Mouse (Mus musculus) neural tube, embryonic 12.5 days (tissue): ENCODE results near the gene Pax9. TPM values are rescaled to one million over a fixed set of nuclear protein-coding genes. Genes with fewer than 3 reads are reported as not detected.

ENCODE experiments used
- ATAC-seq: fragments of 200-750 bp; cut with Nextera tagmentation; 2 replicates; pipeline ENCODE4 v1.8.0; 2017; ENCODE audit warnings: low read depth, mild to moderate bottlenecking, moderate TSS enrichment, moderate library complexity; ENCODE audit not compliant: low FRiP score
- H3K27ac ChIP-seq: fragments of 300-500 bp; sonication (generic); 2 replicates; pipeline ENCODE4 v1.5.1; 2016
- H3K27me3 ChIP-seq: fragments of 300-500 bp; sonication (generic); replicated peaks from 2 replicates; pipeline ENCODE4 v1.6.1; 2016; ENCODE audit warnings: mild to moderate bottlenecking
- H3K36me3 ChIP-seq: fragments of 300-500 bp; sonication (generic); 2 replicates; pipeline ENCODE4 v1.6.1; 2016; ENCODE audit warnings: mild to moderate bottlenecking
- H3K4me1 ChIP-seq: fragments of 300-500 bp; sonication (generic); 2 replicates; pipeline ENCODE4 v1.6.1; 2016
- H3K4me2 ChIP-seq: fragments of 300-500 bp; sonication (generic); replicated peaks from 2 replicates; pipeline ENCODE4 v1.6.1; 2016; ENCODE audit warnings: mild to moderate bottlenecking
- H3K4me3 ChIP-seq: fragments of 300-500 bp; sonication (generic); 2 replicates; pipeline ENCODE4 v1.5.1; 2016
- H3K9ac ChIP-seq: fragments of 300-500 bp; sonication (generic); 2 replicates; pipeline ENCODE4 v1.6.1; 2016; ENCODE audit warnings: mild to moderate bottlenecking
- H3K9me3 ChIP-seq: fragments of 300-500 bp; sonication (generic); 2 replicates; pipeline ENCODE4 v1.6.1; 2016; ENCODE audit warnings: mild to moderate bottlenecking
- WGBS: fragments of 180-500 bp; shearing (Covaris S2); methylation state at CpG from one replicate; pipeline ENCODE4 v1.1.7; 2016; 5-methylcytosine and 5-hydroxymethylcytosine counted together
- polyA plus RNA-seq: library from polyadenylated mRNA; unstranded; fragments of >200 nt; fragmentation: Nextera tagmentation; extraction: Ambion mirVana; gene quantifications from 2 replicates; pipeline ENCODE4 v1.2.1, GENCODE M21; 2016

Pax9 gene
- polyA plus RNA-seq, 1 experiment from 2014 or later, result 2.9 TPM

DNA sequence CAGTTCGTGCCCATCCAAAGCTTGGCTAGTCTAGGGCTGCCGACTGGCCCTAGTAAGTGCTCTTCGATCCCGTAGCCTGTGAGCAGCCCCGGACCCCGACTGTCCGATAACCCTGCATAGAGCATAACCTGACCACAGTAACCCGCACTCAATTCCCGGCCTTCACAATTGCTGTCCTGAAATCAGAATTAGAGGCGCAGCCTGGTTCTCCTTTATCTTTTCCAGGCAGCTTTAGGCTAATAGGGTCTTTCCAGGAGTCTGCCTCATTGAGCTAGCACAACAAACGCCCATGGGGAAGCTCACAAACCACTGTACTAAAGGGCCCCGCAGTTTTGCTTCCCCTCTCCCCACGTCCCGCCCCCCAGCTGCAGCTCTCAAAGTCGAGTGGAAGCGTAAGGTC lies 1.2 kb upstream of the Pax9 start:
- no peaks in the 10 kb centered on the region for H3K9me3 ChIP-seq
- H3K36me3 ChIP-seq, result no peaks in the 10 kb centered on the region
- 1% methylated on average over 16 of the region's 16 CpGs for WGBS
- H3K4me3 ChIP-seq, result no peak overlapping the region
- no peak overlapping the region for H3K9ac ChIP-seq
- peaks cover 98% of the 10 kb centered on the region for H3K27me3 ChIP-seq
- ATAC-seq, result no peak
- H3K27ac ChIP-seq, result no peak overlapping the region
- H3K4me2 ChIP-seq, result peak overlapping the region; percentile 43; the same call in 1 of the 2 replicates
- peaks cover 8% of the 10 kb centered on the region; the same call in 1 of the 2 replicates for H3K4me1 ChIP-seq

DNA sequence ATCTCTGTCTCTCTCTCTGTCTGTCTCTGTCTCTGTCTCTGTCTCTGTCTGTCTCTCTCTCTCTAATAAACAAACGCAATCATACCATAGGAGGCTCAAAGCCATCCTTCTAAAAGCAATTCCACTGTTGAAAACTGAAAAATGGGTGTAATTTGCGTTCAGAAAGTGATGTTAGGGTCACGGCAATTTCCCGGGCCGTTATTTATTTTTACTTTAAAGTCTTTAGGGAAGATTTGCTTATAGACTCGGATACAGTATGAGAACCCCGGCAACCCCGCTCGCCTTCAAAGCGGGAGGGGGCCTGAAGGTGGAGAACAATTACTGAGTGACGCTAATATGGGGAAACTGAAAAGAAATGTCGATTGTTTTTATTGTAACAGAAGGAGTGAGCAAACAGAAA lies 566 bp upstream of the Pax9 start:
- Histone ChIP-seq H3K4me3 (no peak overlapping the region), H3K9me3 (no peaks in the 10 kb centered on the region), H3K27me3 (peaks cover 98% of the 10 kb centered on the region), H3K9ac (no peak overlapping the region), H3K4me1 (peaks cover 14% of the 10 kb centered on the region; the same call in 1 of the 2 replicates), H3K27ac (no peak overlapping the region), H3K4me2 (peak overlapping the region; percentile 43), H3K36me3 (no peaks in the 10 kb centered on the region)
- WGBS, result 1% methylated on average over 12 of the region's 12 CpGs
- ATAC-seq, result no peak

DNA sequence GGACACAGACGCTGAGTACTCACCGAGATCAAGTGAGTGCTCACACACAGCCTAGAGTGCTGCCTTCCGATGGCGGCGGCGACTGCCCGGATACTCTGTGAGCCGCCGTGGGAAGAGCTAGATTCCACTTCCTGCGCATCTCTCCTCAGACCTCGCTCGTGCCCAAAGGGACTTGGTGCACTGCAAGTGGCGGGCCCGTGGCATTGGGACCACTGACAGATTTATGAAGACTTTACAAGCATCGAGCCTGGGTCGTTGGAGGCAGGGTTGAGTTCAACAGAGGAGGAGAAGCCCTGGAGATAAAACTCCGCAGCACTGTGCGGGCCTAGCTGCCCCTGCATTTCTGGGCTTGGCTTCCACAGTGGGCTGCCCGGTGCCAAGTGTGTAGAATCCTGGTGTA lies 969 bp downstream of the Pax9 start:
- peaks cover 100% of the 10 kb centered on the region for H3K27me3 ChIP-seq
- peak overlapping the region; percentile 21 for H3K4me2 ChIP-seq
- H3K27ac ChIP-seq, result no peak overlapping the region
- under 1% methylated on average over 19 of the region's 19 CpGs for WGBS
- no peak for ATAC-seq
- H3K9ac ChIP-seq, result no peak overlapping the region
- 0 out of 2 replicates have a peak overlapping the region, but pooled peaks have one; percentile 5 for H3K4me3 ChIP-seq
- H3K9me3 ChIP-seq, result no peaks in the 10 kb centered on the region
- H3K4me1 ChIP-seq, result peaks cover 25% of the 10 kb centered on the region
- H3K36me3 ChIP-seq, result no peaks in the 10 kb centered on the region

DNA sequence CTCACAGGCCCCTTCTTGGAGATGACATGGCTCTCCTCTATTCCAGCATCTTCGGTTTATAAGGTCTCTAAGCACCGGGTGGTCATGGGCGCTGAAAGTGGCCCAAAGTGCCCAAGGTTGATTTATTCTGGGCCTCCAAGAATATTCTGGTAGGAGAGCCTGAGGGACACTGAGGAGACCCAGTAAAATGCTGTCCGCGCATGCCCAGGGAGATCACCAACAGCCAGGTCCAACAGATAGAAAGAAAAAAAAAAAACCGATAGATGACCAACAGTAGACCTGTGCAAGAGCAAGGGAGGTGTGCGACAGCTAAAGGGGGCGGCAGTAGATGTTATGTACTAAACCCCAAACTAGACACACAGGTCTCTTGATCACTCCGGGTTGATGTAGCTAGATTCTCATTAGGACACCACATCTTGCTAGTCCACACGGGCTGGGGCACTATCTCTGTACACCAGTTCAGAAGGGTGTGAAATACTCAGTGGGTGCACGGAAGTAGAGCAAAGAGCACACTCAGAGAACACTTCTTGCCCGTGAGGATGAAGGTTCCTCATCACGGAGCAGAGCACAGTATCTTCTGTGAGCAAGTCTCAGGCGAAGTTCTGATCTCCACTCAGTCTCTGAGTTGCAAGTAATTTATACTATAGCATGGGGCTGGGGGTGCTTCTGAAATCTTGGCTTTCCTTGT lies 2.0 kb downstream of the Pax9 start:
- no peak for ATAC-seq
- 4% methylated on average over 14 of the region's 14 CpGs for WGBS
- H3K9ac ChIP-seq, result no peak overlapping the region

DNA sequence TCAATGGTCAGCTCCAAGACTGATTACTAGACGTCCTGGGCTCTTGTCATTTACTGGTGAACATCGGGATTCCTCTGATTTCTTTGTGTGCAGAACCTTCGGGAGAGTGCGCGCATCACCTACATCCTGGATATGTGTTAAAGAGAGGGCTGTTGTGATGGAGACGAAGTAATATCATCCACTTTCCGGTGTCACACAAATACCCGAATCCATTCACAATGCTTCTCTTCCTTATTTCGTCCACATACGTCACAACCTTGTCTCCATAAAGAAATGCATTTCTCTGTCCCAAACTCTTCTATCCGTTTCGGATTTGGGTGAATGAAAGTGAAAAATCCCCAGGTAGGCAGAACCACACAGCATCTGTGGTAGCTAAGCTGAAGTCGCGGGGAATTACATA lies 2.8 kb downstream of the Pax9 start:
- Histone ChIP-seq H3K9ac (no peak overlapping the region), H3K4me2 (no peak overlapping the region; the same call in 1 of the 2 replicates), H3K36me3 (no peaks in the 10 kb centered on the region), H3K4me3 (no peak overlapping the region), H3K27me3 (peaks cover 98% of the 10 kb centered on the region), H3K9me3 (no peaks in the 10 kb centered on the region), H3K4me1 (peaks cover 25% of the 10 kb centered on the region), H3K27ac (no peak overlapping the region)
- no peak for ATAC-seq
- WGBS, result under 1% methylated on average over 14 of the region's 14 CpGs

More for the DNA sequence above, 2.0 kb downstream of the Pax9 start:
- Histone ChIP-seq H3K36me3 (no peaks in the 10 kb centered on the region), H3K9me3 (no peaks in the 10 kb centered on the region), H3K4me2 (peak overlapping the region; percentile 21; the same call in 1 of the 2 replicates), H3K27me3 (peaks cover 100% of the 10 kb centered on the region), H3K4me1 (peaks cover 25% of the 10 kb centered on the region), H3K4me3 (no peak overlapping the region), H3K27ac (no peak overlapping the region)

DNA sequence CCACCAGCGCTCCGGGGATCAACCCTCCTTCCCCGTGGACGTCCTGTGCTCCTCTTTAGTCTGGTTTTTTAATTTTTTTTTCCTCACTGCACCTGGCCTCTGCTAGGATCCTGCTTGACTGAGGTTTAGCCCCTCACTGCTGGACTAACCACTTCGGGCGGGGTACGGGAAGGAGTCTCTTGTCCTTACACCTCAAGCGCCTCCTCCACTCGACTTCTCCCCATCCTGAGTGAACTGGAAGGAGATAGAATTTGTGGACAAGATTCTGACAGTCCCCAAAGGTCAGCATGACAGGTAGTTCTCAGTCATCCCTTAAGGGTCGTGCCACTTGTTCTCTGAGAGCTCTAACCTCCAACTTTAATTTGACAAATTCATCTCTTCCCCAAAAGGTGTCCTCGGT lies 3.4 kb downstream of the Pax9 start:
- no peak for ATAC-seq
- peaks cover 98% of the 10 kb centered on the region for H3K27me3 ChIP-seq
- H3K4me3 ChIP-seq, result peak overlapping the region; percentile 29; the same call in 1 of the 2 replicates
- H3K4me2 ChIP-seq, result peak overlapping the region; percentile 48
- WGBS, result 1% methylated on average over 11 of the region's 11 CpGs
- no peak overlapping the region for H3K27ac ChIP-seq
- H3K9ac ChIP-seq, result no peak overlapping the region
- no peaks in the 10 kb centered on the region for H3K36me3 ChIP-seq
- no peaks in the 10 kb centered on the region for H3K9me3 ChIP-seq
- H3K4me1 ChIP-seq, result peaks cover 25% of the 10 kb centered on the region

DNA sequence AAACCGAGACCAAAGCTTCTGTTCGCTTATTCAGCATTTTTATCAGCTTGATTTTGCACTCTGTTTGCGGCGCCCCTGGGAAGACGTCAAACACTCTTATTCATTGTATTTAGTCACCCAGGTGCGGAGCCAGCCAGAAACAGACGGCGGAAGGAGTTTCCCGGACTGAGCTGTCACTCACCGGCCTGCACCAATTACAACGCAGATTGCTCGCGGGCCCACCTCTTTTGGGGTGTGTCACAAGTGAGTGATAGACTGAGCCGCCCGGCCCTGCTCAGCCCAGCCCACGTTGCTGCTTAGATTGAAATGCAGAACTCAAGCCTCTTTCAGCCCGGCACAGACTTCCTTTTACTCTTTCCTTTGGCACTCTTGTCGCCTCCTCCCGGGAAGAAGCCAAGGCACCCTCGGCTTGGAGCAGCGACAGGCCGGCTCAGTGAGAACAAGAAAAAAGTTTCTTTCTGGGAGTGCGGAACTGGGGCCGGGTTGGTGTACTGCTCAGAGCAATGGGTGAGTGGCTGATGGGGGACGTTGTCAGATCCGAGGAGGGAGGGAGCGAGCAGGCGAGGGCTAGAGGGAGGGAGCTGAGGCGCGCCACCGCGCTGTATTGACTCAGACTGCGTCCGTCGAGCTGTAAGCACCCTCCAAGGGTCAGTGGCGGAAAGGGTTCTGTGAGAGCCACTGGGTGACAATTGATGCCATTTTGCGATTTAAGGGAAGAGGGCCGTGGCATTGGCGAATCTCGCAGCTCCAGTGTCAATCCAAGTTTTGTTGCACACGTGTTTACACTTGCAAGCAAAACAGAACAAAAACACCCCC lies 4.0 kb downstream of the Pax9 start:
- peak; percentile 93 for ATAC-seq
- no peaks in the 10 kb centered on the region for H3K9me3 ChIP-seq
- H3K4me2 ChIP-seq, result peak overlapping the region; percentile 48
- 0 out of 2 replicates have a peak overlapping the region, but pooled peaks have one; percentile 21 for H3K9ac ChIP-seq
- under 1% methylated on average over 41 of the region's 41 CpGs for WGBS
- peaks cover 25% of the 10 kb centered on the region for H3K4me1 ChIP-seq
- H3K27me3 ChIP-seq, result peaks cover 98% of the 10 kb centered on the region
- H3K27ac ChIP-seq, result no peak overlapping the region
- peak overlapping the region; percentile 29 for H3K4me3 ChIP-seq
- H3K36me3 ChIP-seq, result no peaks in the 10 kb centered on the region

DNA sequence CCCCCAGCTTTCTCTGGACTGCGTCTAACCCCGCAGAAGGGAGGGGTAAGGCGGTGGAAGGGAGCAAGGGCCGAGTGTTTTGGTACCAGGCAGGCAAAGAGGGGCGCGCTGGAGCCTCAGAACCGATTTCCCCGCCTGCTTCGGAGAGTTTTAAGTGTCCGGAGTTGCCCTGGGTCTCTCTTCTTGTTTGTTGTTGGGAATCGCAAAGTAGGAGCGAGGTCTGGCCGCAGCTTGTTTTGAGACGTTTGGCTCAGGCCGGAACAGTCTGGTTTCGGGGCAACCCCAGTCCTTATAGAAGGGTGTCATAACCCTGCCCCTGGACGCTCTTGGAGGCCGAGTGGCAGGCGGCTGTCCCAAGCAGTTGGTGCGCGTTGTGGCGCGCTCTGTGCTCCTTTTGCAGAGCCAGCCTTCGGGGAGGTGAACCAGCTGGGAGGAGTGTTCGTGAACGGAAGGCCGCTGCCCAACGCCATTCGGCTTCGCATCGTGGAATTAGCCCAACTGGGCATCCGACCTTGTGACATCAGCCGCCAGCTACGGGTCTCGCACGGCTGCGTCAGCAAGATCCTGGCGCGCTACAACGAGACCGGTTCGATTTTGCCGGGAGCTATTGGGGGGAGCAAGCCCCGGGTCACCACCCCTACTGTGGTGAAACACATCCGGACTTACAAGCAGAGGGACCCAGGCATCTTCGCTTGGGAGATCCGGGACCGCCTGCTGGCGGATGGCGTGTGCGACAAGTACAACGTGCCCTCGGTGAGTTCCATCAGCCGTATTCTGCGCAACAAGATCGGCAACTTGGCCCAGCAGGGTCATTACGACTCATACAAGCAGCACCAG lies 4.8 kb downstream of the Pax9 start:
- no peak for ATAC-seq
- WGBS, result under 1% methylated on average over 57 of the region's 57 CpGs
- H3K9ac ChIP-seq, result 0 out of 2 replicates have a peak overlapping the region, but pooled peaks have one; percentile 21

DNA sequence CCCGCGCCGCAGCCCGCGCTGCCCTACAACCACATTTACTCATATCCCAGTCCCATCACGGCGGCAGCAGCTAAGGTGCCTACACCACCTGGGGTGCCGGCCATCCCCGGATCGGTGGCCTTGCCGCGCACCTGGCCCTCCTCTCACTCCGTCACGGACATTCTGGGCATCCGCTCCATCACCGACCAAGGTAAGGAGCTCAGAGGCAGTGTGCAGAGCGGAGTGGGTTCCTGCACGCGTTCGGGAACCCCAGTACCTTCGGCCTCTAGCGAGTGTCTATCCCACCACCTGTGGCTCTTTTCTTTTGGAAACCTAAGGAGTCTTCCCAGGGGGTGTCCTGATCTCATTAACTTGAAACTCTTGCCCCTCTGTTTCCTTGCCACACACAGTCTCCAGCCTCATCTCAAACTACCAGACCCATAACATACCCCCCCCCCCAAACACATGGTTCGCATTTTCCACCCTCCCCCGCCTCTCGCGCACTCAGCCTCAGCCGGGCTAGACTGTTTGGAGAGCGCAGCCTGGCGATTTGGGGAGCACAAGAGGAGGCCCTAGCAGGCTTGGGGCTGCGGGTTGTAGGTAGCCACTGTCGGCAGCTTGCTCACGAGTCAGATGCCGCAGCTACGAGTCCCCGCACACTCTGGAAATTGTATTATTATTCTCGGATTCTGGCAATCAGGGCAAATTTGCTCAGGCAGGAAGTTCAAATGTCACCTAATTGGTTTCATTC lies 5.6 kb downstream of the Pax9 start:
- H3K4me3 ChIP-seq, result peak overlapping the region; percentile 29
- peak overlapping the region; percentile 48 for H3K4me2 ChIP-seq
- no peaks in the 10 kb centered on the region for H3K36me3 ChIP-seq
- H3K27ac ChIP-seq, result no peak overlapping the region
- WGBS, result under 1% methylated on average over 36 of the region's 36 CpGs
- H3K9ac ChIP-seq, result no peak overlapping the region
- H3K9me3 ChIP-seq, result no peaks in the 10 kb centered on the region
- peaks cover 18% of the 10 kb centered on the region for H3K4me1 ChIP-seq
- ATAC-seq, result no peak
- H3K27me3 ChIP-seq, result peaks cover 92% of the 10 kb centered on the region

More for the DNA sequence above, 4.8 kb downstream of the Pax9 start:
- Histone ChIP-seq H3K4me2 (peak overlapping the region; percentile 48), H3K4me1 (peaks cover 21% of the 10 kb centered on the region), H3K36me3 (no peaks in the 10 kb centered on the region), H3K27me3 (peaks cover 97% of the 10 kb centered on the region), H3K4me3 (peak overlapping the region; percentile 29), H3K9me3 (no peaks in the 10 kb centered on the region), H3K27ac (no peak overlapping the region)

DNA sequence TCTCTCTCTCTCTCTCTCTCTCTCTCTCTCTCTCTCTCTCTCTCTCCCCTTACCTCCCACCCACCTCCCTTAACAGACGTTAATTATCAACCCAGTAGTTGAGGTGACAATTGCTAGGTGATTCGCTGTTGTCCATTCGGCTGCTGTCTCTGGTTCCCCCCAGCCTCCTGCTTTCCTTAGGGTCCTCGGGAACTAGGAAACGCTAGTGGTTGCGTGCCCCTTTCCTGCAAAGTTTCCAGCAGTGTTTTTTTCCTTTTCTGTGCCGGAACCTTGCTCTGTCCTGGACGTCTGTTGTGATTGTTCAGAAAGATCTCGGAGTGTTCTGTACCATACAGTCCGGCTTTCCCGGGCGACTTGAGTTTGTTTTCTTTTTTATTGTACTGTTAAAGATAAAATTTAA lies 6.2 kb downstream of the Pax9 start:
- Histone ChIP-seq H3K4me3 (peak overlapping the region; percentile 29; the same call in 1 of the 2 replicates), H3K36me3 (no peaks in the 10 kb centered on the region), H3K4me1 (peaks cover 18% of the 10 kb centered on the region), H3K27me3 (peaks cover 92% of the 10 kb centered on the region), H3K4me2 (peak overlapping the region; percentile 48), H3K27ac (no peak overlapping the region), H3K9ac (no peak overlapping the region), H3K9me3 (no peaks in the 10 kb centered on the region)
- no peak for ATAC-seq
- WGBS, result under 1% methylated on average over 12 of the region's 12 CpGs

DNA sequence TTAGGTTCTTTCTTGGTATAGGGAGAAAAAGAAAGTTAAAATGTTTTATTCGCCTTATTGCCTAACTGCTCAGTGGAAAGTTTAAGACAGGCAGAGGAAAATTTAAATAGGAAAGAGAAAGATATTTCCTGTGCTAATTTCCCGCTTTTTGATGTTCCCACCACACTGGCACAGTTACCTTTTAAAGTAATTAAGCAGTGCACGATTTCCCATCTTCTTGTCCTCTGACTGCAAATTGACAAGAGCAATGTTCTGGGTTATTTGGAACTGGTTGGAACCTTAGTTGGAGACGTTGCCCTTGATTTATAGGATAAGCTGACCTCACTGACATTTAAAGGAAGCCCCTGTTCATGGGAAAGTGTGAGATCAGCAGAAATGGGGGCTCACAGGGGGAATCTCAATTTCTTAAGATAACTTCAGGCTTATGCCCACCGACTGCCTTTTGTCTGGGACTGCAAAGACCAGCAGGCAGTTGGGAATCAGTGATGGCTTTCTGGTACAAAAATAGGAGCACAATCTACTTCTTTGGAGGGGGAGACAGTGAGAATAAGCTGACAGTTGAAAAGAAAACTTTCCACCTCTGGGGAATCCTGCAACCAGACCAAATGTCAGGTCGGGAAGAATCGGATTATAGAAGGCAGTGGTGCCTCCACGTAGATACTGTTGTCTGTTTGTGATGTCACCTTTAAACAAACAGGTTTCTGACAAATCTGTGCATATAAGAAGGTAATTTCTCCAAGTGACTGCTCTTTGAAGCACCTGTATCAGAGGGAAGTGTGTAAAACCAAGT lies 6.8 kb downstream of the Pax9 start:
- Histone ChIP-seq H3K4me3 (no peak overlapping the region), H3K27ac (no peak overlapping the region), H3K4me2 (peak overlapping the region; percentile 48), H3K27me3 (peaks cover 89% of the 10 kb centered on the region), H3K4me1 (peaks cover 18% of the 10 kb centered on the region), H3K9me3 (no peaks in the 10 kb centered on the region), H3K36me3 (no peaks in the 10 kb centered on the region), H3K9ac (no peak overlapping the region)
- 2% methylated on average over 8 of the region's 8 CpGs for WGBS
- no peak for ATAC-seq
